Mouse (Mus musculus) yolk sac, embryonic 10.5 days (tissue): Measurements from ENCODE around the gene Zfp488.

Source experiments
- DNase-seq: peaks from one replicate; pipeline ENCODE4 v3.0.0-alpha.2; 2017; ENCODE audit warnings: low spot score

Gene Zfp488

DNA sequence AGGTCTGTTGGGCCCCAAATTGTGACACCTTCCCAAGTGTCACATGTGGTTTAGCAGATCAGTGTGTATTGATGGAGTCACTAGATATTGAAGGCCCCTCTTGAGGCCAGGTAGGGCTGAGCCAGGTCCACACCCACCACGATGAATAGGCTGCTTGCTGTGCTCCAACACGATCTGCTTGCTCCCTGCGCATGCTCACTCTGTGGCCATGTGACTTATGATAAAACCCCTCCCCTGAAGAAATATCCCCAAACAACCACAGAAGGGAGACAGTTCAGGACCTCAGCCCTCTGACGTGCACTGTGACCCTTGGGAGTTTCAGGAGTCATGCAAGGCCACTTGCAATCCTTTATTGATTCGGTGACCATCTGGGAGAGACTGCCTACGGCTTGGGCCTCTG, 32.4 kb downstream of the Zfp488 start:
- DNase-seq = no peak

DNA sequence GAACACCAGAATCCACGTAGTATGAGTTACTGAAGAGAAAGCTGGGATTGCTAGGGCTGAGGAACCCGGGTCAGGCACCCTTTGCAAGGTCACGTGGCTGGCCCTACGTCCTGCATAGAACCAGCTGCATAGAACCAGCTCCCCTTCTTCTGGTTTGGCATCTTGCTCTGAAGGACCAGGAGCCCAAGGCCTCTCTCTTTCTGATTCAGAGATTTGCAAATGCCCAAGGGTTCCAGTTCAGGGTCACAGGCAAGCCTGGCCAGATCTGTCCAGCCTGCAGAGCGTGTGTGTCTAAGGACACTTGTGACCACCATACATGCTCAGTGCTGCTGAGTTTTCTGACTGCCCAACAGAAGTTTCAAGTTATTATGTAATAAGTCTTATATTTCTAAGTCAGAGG, 36.3 kb downstream of the Zfp488 start:
- DNase-seq = no peak

DNA sequence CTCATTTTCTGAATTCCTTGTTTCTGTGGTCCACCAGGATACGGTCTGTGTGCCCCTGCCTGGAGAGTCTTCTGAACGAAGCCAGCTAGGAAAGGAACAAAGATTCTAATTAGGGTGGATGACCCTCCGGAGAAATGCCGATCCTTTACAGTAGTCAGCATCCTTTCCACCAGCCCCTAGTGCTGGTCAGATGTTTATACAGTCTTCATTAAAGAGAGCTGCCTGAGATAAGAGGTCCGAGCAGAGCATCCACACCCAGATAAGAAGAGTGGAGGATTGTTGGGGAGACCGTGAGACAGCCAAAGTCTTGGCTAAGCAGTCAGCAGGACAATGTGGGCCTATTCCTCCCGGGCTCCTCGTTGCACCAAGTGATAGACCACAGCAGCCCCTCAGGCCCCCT, 37.8 kb downstream of the Zfp488 start, which contains the start of gene Gdf2:
TSS of gene Gdf2 (plus strand) at position 301 of the 400 bp plus-strand sequence.
- DNase-seq = no peak

DNA sequence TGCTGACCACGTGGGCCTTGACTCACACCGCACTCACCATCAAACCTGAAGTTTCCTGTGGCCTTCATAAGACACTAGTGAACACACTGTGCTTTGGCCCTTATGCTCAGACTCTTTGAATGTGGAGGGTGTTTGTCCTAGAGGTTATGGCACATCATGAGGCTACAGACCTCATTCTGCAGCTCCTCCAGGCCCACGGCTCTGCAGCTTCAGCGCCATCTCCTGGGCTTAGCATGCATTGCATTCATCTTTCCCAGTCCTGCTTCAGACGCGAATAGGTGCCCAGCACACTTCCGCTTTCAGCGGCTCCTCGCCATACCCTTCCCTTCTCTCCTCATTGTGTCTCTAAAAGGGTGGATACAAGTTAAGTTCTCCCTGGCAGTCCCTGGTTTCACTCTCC, 39.4 kb downstream of the Zfp488 start:
- peak; percentile 16 for DNase-seq

DNA sequence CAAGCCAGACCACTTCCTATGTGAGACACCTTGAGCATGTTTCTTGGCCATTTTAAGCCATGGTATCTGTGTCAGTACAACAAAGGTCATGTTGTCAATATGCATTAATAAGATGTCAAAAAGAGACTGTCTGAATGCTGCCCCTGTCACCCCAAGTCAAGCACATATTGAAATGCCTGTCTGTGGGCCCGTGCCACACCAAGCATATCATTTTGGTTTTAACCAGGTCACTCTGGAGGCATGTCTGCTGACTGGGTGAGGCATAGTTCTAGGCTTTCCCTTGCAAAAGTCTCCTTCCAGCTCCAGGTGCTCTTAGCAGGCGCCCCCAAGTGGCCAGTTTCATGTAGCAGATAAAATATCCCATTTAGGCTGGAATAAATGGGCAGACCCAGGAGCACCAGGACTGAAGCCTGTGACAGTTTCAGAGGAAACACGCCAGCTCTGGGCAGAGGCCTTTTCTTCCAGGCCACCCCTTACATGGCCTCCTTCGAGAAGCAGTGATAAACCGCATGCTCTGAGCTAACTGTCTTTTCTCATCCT, 44.7 kb downstream of the Zfp488 start:
- DNase-seq = no peak

DNA sequence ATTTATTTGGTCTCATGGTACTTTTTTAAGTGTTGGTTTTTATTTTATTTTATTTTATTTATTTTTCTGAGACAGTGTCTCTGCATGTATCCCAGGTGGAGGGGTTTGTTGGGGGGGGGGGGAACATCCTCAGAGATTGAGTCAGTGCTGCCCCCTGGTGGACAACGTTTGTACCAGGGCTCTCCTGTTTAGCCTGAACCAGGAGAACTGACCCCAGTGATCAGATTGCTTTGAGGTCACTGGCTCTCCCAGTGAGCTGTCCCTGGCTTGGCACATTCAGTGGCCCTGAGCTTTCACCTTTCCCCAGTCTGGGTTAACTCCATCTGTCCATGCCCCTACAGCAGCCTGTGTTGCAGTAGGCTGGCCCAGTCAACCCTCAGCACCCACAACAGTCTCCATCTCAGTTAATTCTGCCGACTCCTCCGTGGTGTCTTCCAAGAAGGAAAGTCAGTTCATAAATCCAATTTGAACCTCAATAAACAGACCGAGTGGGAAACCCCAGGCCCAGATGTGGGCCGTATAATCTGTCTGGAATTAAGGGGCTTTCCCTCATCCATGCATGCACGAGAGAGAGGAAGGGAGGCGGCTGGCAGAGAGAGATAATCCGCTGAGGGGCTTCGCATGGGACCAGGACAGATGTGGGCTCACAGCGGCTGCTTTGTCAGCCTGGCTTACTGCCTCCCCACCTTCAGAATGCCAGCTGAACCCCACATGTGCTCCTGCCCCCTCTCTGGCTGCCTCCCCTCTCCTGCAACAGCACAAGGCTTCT, 45.4 kb downstream of the Zfp488 start:
- no peak for DNase-seq

DNA sequence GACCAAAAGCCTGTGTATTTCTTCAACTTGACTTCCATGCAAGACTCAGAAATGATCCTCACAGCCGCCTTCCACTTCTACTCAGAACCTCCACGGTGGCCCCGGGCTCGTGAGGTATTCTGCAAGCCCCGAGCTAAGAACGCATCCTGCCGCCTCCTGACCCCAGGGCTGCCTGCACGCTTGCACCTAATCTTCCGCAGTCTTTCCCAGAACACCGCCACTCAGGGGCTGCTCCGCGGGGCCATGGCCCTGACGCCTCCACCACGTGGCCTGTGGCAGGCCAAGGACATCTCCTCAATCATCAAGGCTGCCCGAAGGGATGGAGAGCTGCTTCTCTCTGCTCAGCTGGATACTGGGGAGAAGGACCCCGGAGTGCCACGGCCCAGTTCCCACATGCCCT, 46.7 kb downstream of the Zfp488 start:
- DNase-seq = no peak

DNA sequence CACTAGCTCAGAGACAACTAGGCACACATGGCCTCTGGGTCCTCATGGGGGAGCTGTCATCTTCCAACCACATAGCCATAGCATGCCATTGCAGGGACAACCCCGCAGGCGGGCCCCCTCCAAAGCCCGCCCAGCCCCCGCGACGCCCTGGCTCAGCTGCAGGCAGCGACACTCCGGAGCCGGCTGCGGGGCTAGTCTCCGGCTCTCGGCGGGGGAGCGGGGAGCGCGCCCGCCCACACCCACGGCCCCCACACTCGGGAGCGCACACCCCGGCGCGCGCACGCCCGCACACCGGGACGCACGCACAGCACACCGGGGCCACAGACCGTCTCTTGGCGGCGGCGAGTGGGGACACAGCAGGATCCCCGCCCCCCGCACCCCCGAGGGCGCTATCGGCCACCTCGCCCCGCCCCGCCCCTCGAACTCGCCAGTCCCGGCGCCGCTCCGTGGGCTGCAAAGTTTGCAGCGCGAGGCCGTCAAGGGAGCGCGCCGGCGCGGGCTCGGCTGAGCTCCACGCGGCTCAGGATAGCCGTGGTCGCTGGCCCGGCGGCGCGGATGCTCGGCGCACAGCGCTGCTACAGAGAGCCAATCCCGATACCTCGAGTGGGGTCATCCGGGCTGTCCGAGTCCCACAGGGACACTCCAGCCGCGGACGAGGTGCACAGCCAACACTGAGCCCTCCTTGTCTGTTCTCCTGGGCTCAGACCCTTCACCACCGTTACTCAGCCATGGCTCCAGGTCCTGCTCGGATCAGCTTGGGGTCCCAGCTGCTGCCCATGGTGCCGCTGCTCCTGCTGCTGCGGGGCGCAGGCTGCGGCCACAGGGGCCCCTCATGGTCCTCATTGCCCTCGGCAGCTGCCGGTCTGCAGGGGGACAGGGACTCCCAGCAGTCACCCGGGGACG, 55.1 kb downstream of the Zfp488 start, which contains the start of gene Gdf10:
TSS of gene Gdf10 (plus strand) at position 420 of the 903 bp plus-strand sequence.
- DNase-seq = no peak

DNA sequence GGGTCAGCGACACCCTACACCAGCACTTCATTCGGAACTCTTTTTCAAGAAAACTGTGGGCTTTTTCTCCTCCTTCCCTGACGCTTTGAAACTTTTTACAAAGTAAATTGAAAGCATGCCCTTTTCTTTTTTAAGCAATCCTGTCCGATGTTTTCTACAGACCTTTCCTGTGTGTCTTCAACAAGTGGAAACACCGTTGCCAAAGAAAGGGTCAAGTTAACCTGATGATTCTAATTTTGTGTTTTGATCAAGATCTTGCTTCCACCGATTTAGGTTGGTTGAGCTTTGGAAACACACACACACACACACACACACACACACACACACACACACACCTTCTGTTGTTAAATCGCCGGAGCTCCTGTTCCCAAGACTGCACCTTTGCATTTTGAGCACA, 55.8 kb downstream of the Zfp488 start:
- DNase-seq = no peak

DNA sequence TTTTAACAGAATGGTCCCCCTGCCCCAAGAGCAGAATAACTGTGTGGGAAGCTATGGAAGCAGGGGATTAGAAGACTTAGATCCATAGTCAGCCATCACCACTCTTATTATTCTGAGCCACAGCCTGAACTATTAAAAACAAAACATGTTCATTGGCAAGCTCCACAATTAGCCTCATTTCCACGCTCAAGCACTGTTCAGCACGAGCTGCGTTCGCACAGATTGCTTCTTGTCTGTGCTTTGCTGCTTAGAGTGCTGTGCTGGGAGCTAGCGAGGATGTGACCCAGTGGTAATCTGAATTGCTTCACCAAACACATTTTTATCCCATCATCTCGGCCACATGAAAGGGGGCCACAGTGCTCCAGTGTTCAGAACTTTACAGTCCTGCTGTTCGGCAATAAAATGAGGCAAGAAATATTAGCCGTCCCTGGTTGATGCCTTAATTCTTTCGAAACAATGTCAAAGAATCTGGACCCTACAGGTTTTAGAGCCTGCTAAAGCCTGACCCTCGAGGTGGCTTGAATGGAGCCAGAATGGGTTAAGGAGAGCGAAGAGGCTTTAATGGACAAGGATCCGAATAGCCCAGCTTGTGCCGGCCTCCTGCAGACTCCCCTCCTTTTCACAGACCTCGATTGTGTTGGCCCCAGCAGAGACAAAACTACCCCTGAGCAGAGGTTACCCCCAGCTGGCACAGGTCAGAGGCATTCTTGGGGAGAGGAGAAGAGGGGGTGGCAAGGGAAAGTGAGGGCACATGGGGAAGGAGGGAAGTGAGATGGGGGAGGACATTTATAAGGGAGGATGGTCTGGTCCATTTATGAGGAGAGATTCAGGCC, 57.6 kb downstream of the Zfp488 start:
- DNase-seq = no peak
